Mouse (Mus musculus) liver, postnatal 0 days (tissue): ENCODE results near the gene Gm609. TPM values are rescaled to one million over a fixed set of nuclear protein-coding genes. Genes with fewer than 3 reads are reported as not detected.

Experiments
- ATAC-seq: fragments of 200-750 bp; cut with Nextera tagmentation; 2 replicates; pipeline ENCODE4 v1.8.0; 2017; ENCODE audit warnings: mild to moderate bottlenecking, moderate library complexity
- DNase-seq: peaks from one replicate; pipeline ENCODE4 v3.0.0-alpha.2; 2016
- H3K27ac ChIP-seq: fragments of 300-500 bp; sonication (generic); 2 replicates; pipeline ENCODE4 v1.5.1; 2014; ENCODE audit warnings: antibody characterized with exemption, moderate library complexity, mild to moderate bottlenecking, low read depth
- H3K27me3 ChIP-seq: fragments of 300-500 bp; sonication (generic); 2 replicates; pipeline ENCODE4 v1.6.1; 2014; ENCODE audit warnings: low read length, control low read depth, mixed read lengths; ENCODE audit not compliant: insufficient read depth
- H3K36me3 ChIP-seq: fragments of 300-500 bp; sonication (generic); replicated peaks from 2 replicates; pipeline ENCODE4 v1.6.1; 2014; ENCODE audit warnings: mild to moderate bottlenecking, control low read depth, low read length, moderate library complexity, mixed read lengths; ENCODE audit not compliant: insufficient read depth
- H3K4me1 ChIP-seq: fragments of 300-500 bp; sonication (generic); 2 replicates; pipeline ENCODE4 v1.6.1; 2014; ENCODE audit warnings: antibody characterized with exemption, mild to moderate bottlenecking, control low read depth; ENCODE audit not compliant: insufficient read depth
- H3K4me2 ChIP-seq: fragments of 300-500 bp; sonication (generic); 2 replicates; pipeline ENCODE4 v1.6.1; 2014; ENCODE audit warnings: low read depth, mild to moderate bottlenecking, low read length, moderate library complexity, mixed read lengths
- H3K4me3 ChIP-seq: fragments of 300-500 bp; sonication (generic); 2 replicates; pipeline ENCODE4 v1.5.1; 2014; ENCODE audit warnings: low read depth, low read length
- H3K9ac ChIP-seq: fragments of 300-500 bp; sonication (generic); replicated peaks from 2 replicates; pipeline ENCODE4 v1.6.1; 2014; ENCODE audit warnings: mild to moderate bottlenecking, moderate library complexity
- H3K9me3 ChIP-seq: fragments of 300-500 bp; sonication (generic); 2 replicates; pipeline ENCODE4 v1.6.1; 2016; ENCODE audit warnings: mild to moderate bottlenecking, control low read depth, low read length, mixed read lengths
- CTCF ChIP-seq: sonication (generic); IDR thresholded peaks from 2 replicates; pipeline ENCODE4 v1.5.1; 2016; ENCODE audit warnings: antibody characterized with exemption, low read depth
- EP300 ChIP-seq: IDR thresholded peaks from 2 replicates; pipeline ENCODE4 v1.6.1; 2016; ENCODE audit warnings: antibody characterized with exemption, low read depth, mild to moderate bottlenecking
- WGBS: fragments of 180-500 bp; shearing (Covaris S2); extraction: QIAGEN DNeasy Blood & Tissue Kit; methylation state at CpG from one replicate; pipeline ENCODE4 v1.1.7; 2014; ENCODE audit not compliant: insufficient replicate concordance; 5-methylcytosine and 5-hydroxymethylcytosine counted together
- polyA plus RNA-seq: library from polyadenylated mRNA; unstranded; fragments of >200 nt; fragmentation: Nextera tagmentation; extraction: Ambion mirVana; gene quantifications from 2 replicates; pipeline ENCODE4 v1.2.1, GENCODE M21; 2015

Gm609 gene
- polyA plus RNA-seq, 1 experiment from 2014 or later: 0.13 TPM

DNA sequence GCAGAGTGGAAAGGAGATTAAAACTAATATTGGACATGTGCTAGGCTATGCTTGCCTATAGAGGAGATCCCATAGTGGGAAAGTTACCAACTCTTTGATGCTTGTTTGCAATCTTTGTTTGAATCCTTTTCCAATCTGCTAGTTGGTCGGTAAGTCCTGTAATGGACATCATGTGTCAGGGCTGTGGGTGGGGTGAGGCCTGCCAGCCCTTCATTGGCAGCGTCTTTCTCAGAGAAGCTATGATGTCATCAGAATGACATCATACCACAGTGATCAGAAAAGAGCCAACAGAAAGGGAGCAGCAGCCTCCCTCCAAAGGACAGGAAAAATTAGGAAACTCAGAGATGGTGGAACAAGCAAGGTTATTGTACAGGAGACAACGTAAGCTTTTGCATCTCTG lies 93.4 kb downstream of the Gm609 start:
- WGBS: 77% methylated on average over 3 of the region's 3 CpGs
- DNase-seq (no peak), ATAC-seq (no peak)
- Histone ChIP-seq H3K27me3 (no peaks in the 10 kb centered on the region), H3K27ac (no peak overlapping the region), H3K36me3 (no peaks in the 10 kb centered on the region), H3K9ac (no peak overlapping the region), H3K4me2 (no peak overlapping the region), H3K4me1 (no peaks in the 10 kb centered on the region), H3K9me3 (no peaks in the 10 kb centered on the region), H3K4me3 (no peak overlapping the region)
- no peak for TF ChIP-seq EP300
- TF ChIP-seq CTCF: no peak

DNA sequence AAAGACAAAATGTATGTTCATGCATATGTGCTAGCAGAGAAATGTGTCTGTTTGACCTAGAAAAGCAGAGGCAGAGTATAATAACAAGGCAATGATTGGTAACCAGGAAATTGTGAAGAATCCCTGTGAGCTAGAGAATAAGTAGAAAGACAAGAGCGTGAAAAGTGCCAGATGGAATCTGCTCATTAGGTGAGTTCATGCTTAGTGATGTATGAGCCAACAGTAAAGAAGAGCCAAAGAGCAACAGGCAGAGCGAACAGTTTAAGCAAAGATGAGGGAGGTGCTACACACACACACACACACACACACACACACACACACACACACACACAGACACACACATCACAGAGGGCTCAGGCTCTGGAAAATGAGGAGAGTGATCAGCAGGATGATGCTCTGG lies 95.3 kb downstream of the Gm609 start:
- WGBS: 68% methylated on average over 2 of the region's 2 CpGs
- no peak for ATAC-seq
- H3K9me3 ChIP-seq: no peaks in the 10 kb centered on the region
- H3K27ac ChIP-seq: no peak overlapping the region
- TF ChIP-seq EP300: no peak
- TF ChIP-seq CTCF: no peak
- H3K4me1 ChIP-seq: no peaks in the 10 kb centered on the region
- H3K27me3 ChIP-seq: no peaks in the 10 kb centered on the region
- H3K4me3 ChIP-seq: no peak overlapping the region
- no peak overlapping the region for H3K4me2 ChIP-seq
- no peaks in the 10 kb centered on the region for H3K36me3 ChIP-seq
- no peak overlapping the region for H3K9ac ChIP-seq
- no peak for DNase-seq

DNA sequence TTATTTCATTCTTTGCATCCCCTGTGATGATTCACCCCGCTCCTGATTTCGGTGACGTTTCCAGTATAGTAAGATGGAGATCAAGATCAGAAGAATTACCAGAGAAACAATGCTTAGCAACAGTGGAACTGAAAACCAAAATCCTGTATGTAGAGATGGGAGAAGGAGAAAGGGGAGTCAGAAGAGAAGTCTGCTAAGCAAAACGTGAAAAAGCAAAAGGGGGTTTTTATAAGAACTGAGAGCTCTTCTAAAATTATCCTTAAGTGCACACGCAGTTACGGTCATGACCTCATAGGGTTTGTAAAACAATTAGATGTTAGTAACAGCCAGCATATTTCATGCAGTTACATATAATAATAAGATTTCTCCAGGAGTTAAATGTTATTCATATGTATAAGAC lies 100.5 kb downstream of the Gm609 start:
- H3K9ac ChIP-seq: no peak overlapping the region
- H3K36me3 ChIP-seq: no peaks in the 10 kb centered on the region
- no peak overlapping the region for H3K4me2 ChIP-seq
- no peaks in the 10 kb centered on the region for H3K27me3 ChIP-seq
- DNase-seq: no peak
- no peak overlapping the region for H3K4me3 ChIP-seq
- no peak for TF ChIP-seq EP300
- no peak for TF ChIP-seq CTCF
- H3K27ac ChIP-seq: no peak overlapping the region
- H3K9me3 ChIP-seq: no peaks in the 10 kb centered on the region
- ATAC-seq: no peak
- H3K4me1 ChIP-seq: no peaks in the 10 kb centered on the region
- WGBS: 84% methylated on average over 6 of the region's 6 CpGs

DNA sequence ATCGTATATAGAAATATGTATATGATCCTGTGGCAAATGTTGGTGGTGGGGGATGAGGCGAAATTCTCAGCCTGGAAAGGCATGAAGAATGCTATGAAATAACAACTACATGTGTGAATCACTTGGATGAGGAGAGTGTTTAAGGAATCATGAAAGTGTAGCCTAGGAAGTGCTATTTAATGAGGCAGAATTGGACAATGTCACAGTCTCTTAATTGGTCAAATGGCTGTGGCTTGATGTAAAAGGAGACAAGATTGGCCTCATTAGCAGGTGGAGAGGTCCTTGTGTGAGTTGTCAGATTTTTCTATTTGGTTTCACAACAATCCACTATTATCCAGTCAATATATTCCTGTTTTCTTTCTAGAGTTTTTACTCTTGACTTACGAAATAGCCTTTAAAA lies 101.1 kb downstream of the Gm609 start:
- Histone ChIP-seq H3K27ac (no peak overlapping the region), H3K4me2 (no peak overlapping the region), H3K27me3 (no peaks in the 10 kb centered on the region), H3K9me3 (no peaks in the 10 kb centered on the region), H3K4me1 (no peaks in the 10 kb centered on the region), H3K9ac (no peak overlapping the region), H3K4me3 (no peak overlapping the region), H3K36me3 (no peaks in the 10 kb centered on the region)
- 77% methylated on average over 3 of the region's 3 CpGs for WGBS
- no peak for DNase-seq
- no peak for ATAC-seq
- TF ChIP-seq EP300 (no peak), CTCF (no peak)

DNA sequence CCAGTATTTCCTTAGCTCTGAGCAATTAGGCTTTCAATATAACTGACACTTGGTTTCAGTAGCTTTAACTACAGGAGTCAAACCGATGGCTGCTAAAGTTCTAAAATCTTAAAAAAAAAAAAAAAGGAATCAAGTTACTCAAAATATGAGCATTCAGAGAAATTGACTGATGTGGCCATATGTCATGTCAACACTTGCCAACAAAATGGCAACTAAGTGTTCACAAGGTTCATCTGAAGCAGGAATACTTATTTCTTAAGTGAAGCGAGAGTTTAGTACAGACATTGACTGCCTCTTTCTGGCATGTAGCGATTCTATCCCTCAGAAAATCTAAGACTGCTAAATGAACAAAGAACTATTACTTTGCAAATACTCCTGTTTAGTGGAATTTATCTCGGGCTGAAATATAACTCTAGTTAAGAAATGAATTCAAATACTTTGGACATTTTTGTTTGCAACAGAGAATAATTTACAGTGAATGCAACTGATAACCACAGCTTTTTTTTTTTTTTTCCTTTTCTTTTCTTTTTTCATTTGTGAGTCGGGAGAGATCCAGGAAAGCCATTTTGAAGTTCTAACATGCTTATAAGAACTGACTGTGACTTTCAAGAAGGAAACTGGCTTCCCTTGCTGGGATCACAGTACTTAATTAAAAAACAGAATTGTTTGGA lies 102.3 kb downstream of the Gm609 start:
- H3K4me2 ChIP-seq: no peak overlapping the region
- TF ChIP-seq EP300 (no peak), CTCF (no peak)
- H3K27me3 ChIP-seq: no peaks in the 10 kb centered on the region
- no peaks in the 10 kb centered on the region for H3K4me1 ChIP-seq
- ATAC-seq (no peak), DNase-seq (no peak)
- H3K9me3 ChIP-seq: no peaks in the 10 kb centered on the region
- WGBS: 75% methylated on average over 5 of the region's 5 CpGs
- H3K36me3 ChIP-seq: no peaks in the 10 kb centered on the region
- H3K4me3 ChIP-seq: no peak overlapping the region
- no peak overlapping the region for H3K27ac ChIP-seq
- H3K9ac ChIP-seq: no peak overlapping the region

DNA sequence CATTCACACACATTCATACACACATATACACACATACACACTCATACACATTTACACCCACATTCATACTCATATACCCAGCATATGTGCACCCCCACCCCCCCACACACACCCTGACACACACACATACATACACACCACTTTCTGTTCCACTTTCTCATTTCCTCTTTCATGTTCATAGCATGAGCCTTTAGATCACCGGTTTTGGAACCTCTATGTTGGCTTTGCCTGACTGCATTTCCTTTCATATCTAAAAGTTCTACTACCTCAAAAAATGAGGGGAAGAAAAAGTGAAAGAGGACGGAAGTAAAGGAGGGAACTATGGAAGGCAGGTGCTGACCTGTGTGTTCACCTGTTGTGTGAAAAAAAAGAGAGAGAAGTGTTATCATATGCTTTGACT lies 102.9 kb downstream of the Gm609 start:
- no peaks in the 10 kb centered on the region for H3K9me3 ChIP-seq
- no peak overlapping the region for H3K4me2 ChIP-seq
- no peaks in the 10 kb centered on the region for H3K36me3 ChIP-seq
- ATAC-seq (peak; percentile 55), DNase-seq (peak; percentile 21)
- 33% methylated on average over 2 of the region's 2 CpGs for WGBS
- TF ChIP-seq CTCF: no peak
- no peak for TF ChIP-seq EP300
- no peaks in the 10 kb centered on the region for H3K4me1 ChIP-seq
- no peak overlapping the region for H3K9ac ChIP-seq
- no peaks in the 10 kb centered on the region for H3K27me3 ChIP-seq
- no peak overlapping the region for H3K4me3 ChIP-seq
- H3K27ac ChIP-seq: no peak overlapping the region

DNA sequence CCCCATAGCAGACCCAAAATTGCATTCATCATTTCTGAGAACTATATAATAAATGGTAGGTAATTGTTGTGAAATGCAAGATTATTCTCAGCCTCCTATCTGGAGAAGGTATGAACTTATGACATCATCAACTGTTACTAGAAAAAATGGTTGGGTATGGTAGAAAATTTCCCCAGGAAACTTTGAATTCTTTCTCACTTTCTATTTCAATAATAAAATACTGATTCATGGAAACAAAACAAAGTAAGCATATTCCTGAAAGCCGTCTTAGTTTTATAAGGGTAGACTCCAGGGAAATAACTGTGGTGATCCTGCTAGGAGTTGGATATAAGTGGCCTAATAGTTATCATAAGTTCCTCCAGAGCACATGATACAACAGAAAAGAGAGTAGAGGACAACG lies 103.7 kb downstream of the Gm609 start:
- no peak overlapping the region for H3K4me3 ChIP-seq
- DNase-seq (no peak), ATAC-seq (no peak)
- H3K9me3 ChIP-seq: no peaks in the 10 kb centered on the region
- no peaks in the 10 kb centered on the region for H3K36me3 ChIP-seq
- no peak overlapping the region for H3K27ac ChIP-seq
- no peaks in the 10 kb centered on the region for H3K27me3 ChIP-seq
- H3K4me2 ChIP-seq: no peak overlapping the region
- no peak overlapping the region for H3K9ac ChIP-seq
- WGBS: 67% methylated on average over 2 of the region's 2 CpGs
- H3K4me1 ChIP-seq: no peaks in the 10 kb centered on the region
- TF ChIP-seq EP300 (no peak), CTCF (no peak)
